Mouse (Mus musculus): ENCODE results near the gene Nenf.

Nenf gene

GRCm38 (mm10) chr1:191267856-191268255, 50.1 kb downstream of the Nenf start:
- in situ Hi-C loops (cut with MboI; ENCODE audit: low pct_unique_long_range_greater_than_20kb in 1 of 2, low sequenced_read_pairs in 2 of 2, unreplicated experiment in 1 of 2): no loop called here

GRCm38 (mm10) chr1:191267162-191267561, 50.8 kb downstream of the Nenf start:
- in situ Hi-C loops (cut with MboI; ENCODE audit: low pct_unique_long_range_greater_than_20kb in 1 of 2, low sequenced_read_pairs in 2 of 2, unreplicated experiment in 1 of 2): no loop called here

- in situ Hi-C loops (cut with MboI; ENCODE audit: low pct_unique_long_range_greater_than_20kb in 1 of 2, low sequenced_read_pairs in 2 of 2, unreplicated experiment in 1 of 2): no loop called here
Measured at GRCm38 (mm10) chr1:191263471-191263870, 54.5 kb downstream of the Nenf start.

DNA sequence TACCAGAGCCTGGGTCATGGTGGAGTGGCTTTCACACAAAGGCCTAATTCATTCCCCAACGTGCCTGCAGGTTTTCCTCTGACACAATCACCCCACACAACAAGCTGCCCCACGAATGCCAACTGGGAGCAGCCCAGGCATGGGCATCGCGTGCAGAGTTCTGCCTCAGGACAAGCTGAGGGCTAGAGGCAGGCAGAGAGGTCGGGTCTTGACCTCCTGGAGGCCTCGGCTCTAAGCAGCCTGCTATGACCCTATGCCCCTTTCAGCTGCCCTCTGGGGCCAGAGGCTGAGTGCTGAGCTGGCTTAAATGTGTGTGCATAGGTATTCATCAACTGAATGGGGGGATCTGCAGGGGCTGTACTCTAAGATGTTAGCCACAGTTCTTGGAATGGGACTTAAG, 56.1 kb downstream of the Nenf start:
- in situ Hi-C loops (cut with MboI; ENCODE audit: low pct_unique_long_range_greater_than_20kb in 1 of 2, low sequenced_read_pairs in 2 of 2, unreplicated experiment in 1 of 2): no loop called here

DNA sequence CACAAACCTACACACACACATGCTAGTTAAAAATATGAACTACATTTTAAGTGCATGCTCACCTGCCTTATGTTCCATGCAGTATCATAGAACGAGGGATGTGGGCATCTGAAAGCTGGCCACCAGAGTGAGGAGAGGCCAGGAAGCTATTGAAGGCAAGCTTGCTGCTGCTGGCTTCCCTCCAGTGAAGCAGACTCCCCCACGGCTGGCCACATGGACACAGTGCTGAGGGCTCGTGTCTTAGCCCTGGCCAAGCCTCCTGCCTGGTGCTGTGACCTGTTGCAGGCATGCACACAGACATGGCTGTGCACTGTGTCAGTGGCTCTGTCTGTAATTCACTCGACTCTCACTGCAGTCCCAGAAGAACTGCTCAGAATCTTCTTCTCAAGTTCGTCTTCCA, 58.3 kb downstream of the Nenf start:
- in situ Hi-C loops (cut with MboI; ENCODE audit: low pct_unique_long_range_greater_than_20kb in 1 of 2, low sequenced_read_pairs in 2 of 2, unreplicated experiment in 1 of 2): no loop called here

GRCm38 (mm10) chr1:191259121-191259520, 58.9 kb downstream of the Nenf start:
- in situ Hi-C loops (cut with MboI; ENCODE audit: low pct_unique_long_range_greater_than_20kb in 1 of 2, low sequenced_read_pairs in 2 of 2, unreplicated experiment in 1 of 2): no loop called here

DNA sequence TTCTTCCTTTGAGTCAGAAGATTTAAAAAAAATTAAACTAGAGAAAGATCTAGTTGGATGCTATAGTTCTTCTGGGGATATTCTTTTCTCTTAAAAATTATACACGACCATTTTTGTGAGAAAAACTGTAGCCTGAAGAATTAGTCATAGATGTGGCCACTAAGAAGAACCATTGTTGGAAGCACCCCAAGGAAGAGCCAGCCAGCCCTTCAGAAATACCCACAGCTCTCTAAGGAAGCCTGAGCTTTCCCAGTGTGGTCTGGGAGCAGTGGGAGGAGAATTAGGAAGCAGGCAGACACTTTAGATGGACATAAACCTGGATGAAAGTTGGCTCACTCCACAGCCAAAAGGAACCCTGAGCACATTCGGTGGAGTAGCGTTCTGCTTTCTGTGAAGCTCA, 59.5 kb downstream of the Nenf start:
- in situ Hi-C loops (cut with MboI; ENCODE audit: low pct_unique_long_range_greater_than_20kb in 1 of 2, low sequenced_read_pairs in 2 of 2, unreplicated experiment in 1 of 2): no loop called here

- in situ Hi-C loops (cut with MboI; ENCODE audit: low pct_unique_long_range_greater_than_20kb in 1 of 2, low sequenced_read_pairs in 2 of 2, unreplicated experiment in 1 of 2): no loop called here
Measured at GRCm38 (mm10) chr1:191257981-191258380, 60.0 kb downstream of the Nenf start.

DNA sequence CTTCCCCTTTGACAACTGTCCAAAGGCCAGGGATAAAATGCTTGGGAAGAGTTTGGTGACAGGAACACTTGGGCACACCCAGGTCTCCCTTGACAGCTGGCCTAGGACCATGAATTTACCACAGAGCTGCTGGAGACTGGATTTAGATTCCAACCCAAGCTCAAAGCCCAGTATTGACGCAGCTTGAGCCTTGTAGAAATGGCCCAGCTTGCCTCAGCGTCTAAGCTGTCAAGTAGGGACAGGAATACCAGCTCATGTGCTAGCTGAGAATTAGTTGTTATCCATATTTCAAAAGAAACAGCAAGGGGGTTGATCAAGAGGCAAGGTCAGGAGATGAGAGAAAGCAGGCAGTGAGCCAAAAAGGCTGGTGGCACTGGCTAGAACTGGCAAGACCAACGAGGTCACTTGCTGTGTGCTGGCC, 60.6 kb downstream of the Nenf start:
- in situ Hi-C loops (cut with MboI; ENCODE audit: low pct_unique_long_range_greater_than_20kb in 1 of 2, low sequenced_read_pairs in 2 of 2, unreplicated experiment in 1 of 2): no loop called here

All from mouse embryonic stem cell (cell line).